Mouse (Mus musculus): ENCODE data around the gene Zfp13.
"Not testable (repeated sequence)": the region's sequence is repeated elsewhere in the genome, so short reads cannot be mapped to it uniquely, and the experiment has no call there.

Zfp13 gene

GRCm38 (mm10) chr17:23533591-23534490 lies 65.4 kb downstream of the Zfp13 start:
- not testable (repeated sequence) for DNase-seq (ENCODE audit: low spot score in 2 of 2)

- DNase-seq (ENCODE audit: low spot score in 2 of 2), result not testable (repeated sequence)
Measured at GRCm38 (mm10) chr17:23531408-23531807, 67.9 kb downstream of the Zfp13 start.

Data from frontal cortex, postnatal 10 days (tissue).